Mouse (Mus musculus) cerebellum, postnatal 10 days (tissue): ENCODE measurements around the gene Ankib1.
A peak's percentile ranks its signal among the peaks of the same experiment; 100 is the strongest.
"Not testable (repeated sequence)": the region's sequence is repeated elsewhere in the genome, so short reads cannot be mapped to it uniquely, and the experiment has no call there.

Experiments
- DNase-seq, 2 experiments: peaks; one replicate each; pipeline ENCODE4 v3.0.0; 2021; ENCODE audit warnings: mixed read lengths in 2 of 2

The Ankib1 gene

GRCm38 (mm10) chr5:3802433-3803291, at the start of gene Ankib1, which contains the start of gene Krit1:
TSS of gene Ankib1 (minus strand) at chr5:3802925.
TSS of gene Krit1 (plus strand) at chr5:3803184.
- DNase-seq = peak; percentile 96 to 97

- DNase-seq = peak; percentile 31 to 36
These were observed 42.3 kb upstream of the Ankib1 start, which contains the start of gene Lrrd1 for GRCm38 (mm10) chr5:3845026-3845425. TSS of gene Lrrd1 (plus strand) at chr5:3845173.

DNA sequence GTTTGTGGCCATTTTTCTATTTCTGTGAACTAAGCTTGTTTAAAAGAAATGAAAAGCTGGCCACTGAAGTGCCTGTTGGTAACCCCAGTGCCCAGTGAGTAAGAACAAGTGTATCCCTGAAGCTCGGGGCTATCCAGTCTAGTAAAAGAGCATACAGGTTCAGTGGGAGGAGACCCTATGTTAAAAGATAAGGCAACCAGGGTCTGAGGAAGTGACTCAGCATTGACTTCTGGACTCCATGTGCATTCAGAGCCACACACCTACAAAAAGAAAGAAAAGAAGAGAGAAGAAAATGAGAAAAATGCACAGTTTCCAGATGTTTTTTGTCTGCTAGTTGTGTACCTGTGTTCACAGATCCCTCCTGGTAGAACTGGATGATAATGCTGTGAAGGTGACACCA, 31.4 kb upstream of the Ankib1 start:
- DNase-seq = no peak

- DNase-seq = no peak
These were observed 5.7 kb upstream of the Ankib1 start for GRCm38 (mm10) chr5:3808472-3808871.

GRCm38 (mm10) chr5:3803292-3804165, 804 bp upstream of the Ankib1 start:
- no peak for DNase-seq

DNA sequence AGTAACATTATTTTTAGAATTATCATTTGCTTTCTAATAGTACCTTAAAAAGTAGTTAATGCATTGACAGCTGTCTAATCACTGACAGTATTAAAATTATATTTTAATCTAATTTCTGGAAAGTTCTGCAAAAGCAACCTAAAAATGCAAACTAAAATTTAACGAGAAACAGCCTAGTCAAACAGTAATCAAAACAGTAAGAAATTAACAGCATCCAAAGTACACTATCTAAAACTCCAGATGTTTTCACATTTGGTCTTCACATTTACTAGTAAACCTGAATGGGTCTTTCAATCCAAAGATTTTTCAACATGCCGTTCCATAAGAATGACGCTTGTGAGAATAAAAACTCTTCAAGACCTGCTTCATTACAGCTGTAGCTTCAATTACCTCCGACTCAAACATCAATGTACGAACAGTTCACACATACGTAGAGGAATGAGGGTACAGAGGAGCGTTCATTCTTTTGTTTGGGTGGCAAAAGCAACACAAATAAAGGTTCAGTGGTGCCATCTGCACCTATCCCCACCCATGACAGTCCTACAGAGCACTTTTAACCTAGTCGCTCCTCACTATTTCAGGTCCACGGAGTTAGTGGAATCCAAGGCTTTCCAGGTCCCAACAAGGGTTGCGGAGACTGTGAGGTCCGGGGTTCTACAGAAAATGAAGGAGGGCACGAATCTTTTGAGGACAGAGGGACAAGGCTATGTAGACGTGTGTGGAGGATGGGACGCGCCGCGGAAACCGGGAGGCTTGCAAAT, 873 bp downstream of the Ankib1 start:
- no peak for DNase-seq

GRCm38 (mm10) chr5:3800881-3801280, 1.8 kb downstream of the Ankib1 start:
- DNase-seq = no peak

DNA sequence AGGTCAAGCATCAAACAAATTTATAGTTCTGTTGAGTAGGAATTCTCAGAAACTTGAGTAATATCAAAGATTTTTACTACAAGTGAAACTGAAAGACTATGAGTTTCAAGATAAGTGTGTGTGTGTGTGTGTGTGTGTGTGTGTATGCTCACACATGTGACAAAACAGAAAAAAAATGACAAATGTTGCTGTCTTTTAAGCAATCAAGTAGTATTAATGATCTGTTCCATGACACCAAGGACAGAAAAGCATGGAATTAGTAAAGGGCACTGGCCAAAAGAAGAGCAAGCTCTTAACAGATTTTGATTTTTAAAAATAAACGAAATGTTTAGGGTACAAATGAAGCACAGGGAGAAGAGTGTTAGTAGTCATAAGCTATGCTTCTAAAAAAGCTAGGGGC, 2.7 kb downstream of the Ankib1 start:
- no peak for DNase-seq

DNA sequence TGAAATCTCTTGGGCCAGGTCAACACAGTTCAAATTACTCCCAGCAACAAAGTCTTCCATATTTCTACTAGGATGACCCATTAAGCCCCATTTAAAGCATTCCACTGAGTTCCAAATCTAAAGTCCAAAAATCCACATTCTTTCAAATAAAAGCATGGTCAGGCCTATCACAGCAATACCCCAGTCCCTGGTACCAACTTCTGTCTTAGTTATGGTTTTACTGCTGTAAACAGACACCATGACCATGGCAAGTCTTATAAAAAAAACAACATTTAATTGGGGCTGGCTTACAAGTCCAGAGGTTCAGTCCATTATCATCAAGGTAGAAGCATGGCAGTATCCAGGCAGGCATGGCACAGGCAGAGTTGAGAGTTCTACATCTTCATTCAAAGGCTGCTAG, 4.1 kb downstream of the Ankib1 start:
- DNase-seq = not testable (repeated sequence)

GRCm38 (mm10) chr5:3797101-3797500, 5.6 kb downstream of the Ankib1 start:
- DNase-seq = not testable (repeated sequence)

DNA sequence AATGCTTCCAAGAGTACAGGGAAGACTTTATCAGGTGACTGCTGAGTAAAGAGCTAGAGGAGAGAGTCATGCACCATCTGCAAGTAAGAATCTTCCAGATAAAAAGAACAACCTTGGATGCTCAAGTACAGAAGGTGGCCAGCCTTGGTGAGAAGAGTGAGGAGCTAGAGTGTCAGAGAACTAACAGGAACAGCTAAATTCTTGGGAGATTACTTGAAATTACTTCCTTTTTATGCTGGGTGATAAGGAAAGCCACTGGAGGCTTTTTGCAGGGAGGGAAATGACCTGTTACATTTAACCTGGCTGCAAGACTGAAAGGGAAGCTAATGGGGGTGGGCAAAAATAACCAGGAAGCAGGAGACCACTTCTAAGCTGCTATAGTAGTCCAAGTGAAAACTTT, 11.7 kb downstream of the Ankib1 start:
- DNase-seq = no peak

- DNase-seq = peak in 1 of 2 experiments; percentile 5
These were observed 15.2 kb downstream of the Ankib1 start for GRCm38 (mm10) chr5:3787548-3787947.

DNA sequence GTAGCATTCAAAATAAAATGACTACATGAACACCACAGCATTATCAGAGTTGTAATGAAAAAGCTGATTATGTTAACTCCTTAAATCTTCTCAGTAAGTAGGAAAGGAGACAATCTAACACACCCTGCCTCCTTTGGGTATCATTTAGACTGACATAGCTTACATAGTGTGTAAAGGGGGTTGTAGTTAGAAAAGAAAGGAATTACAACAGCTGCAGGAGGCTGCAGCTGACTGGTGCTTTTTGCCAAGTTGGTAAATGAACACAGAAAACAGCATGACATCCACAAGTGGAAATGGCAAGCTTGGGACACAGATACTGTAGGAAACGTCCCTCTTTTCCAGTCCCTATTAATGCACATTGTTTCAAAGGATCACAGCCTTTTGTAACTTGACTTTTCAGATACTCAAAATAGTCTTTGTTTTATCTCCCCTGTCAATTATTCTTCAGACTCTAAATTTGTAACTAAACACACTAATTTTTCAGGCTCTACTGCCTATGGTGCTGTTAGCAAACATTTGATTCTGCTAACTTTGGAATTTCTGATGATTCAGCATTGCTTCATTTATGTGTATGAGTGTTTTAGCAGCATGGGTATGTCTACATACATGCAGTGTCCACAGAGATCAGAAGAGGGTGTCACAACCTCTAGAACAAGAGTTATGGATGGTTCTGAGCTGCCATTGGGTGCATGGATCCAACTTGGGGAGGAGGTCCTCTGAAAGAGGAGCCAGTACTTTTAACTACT, 17.8 kb downstream of the Ankib1 start:
- DNase-seq = no peak

DNA sequence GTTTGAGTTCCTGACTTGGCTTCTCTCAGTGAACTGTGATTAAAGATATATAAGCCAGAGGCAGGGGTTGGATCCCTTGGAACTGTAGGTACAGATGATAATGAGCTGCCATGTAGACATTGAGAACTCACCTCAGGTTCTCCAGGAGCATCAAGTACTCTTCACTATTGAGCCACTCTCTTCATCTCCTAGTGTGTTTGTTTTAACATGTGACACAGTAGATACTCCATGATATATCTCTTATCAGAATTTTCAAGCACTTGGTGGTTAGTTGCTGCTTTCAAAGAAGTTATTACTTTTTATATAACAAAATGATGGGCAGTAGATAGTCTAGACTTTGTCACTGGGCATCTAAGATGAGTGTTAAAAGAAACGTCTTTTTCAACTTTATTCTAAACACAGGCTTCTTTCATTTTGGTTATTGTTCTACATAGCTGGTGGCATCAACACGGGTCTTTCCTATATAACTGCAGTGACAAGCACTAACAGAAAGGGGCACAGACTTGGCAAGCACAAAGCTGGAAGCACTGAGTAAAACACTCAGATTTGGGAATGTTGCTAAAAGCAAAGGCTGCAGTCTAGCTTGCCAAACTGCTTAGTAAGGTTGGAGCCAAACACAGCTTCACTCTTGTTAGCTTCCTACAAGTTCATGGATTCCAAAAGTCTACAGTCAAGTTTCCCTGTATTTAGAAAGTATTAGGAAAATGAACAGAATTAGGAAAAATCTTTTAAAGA, 18.6 kb downstream of the Ankib1 start:
- peak in 1 of 2 experiments; percentile 3 for DNase-seq

DNA sequence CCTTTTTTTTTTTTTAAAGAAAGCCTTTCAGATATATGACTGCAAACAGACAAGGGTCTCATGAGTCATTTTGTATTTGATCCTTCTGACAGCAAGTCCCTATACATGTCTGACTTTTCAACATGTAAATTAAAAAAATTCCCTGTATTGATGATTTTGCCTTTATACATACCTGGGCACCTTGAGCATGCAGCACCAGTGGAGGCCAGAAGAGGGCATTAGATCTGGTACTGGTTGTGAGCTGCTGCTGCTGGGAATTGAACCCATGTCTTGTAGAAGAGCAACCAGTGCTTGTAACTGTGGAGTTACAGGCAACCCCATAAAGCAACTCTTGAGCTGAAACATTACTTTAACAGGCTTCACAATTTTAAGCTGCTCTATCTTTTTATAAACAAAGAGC, 20.1 kb downstream of the Ankib1 start:
- peak; percentile 9 to 13 for DNase-seq

DNA sequence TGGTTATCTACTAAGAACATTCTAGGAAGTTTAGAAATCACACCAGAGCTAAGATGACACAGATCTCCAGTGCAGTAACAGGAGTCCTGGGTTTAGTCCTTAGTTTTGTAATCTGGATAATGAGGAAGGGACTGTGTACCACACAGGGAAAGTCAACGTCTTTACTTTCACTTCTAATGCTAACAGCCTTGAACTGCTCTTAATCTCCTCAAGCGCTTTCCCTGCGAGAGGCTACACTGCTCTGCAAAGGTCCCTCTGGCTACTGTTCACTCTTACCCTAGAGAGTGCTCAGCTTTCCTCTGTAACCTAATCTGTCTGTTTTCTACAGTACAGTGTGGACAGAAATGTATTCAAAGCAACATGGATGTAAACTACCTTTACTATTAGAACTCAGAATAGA, 30.7 kb downstream of the Ankib1 start:
- DNase-seq = no peak

- peak in 1 of 2 experiments; percentile 7 for DNase-seq
These were observed 31.2 kb downstream of the Ankib1 start for GRCm38 (mm10) chr5:3771512-3771911.

DNA sequence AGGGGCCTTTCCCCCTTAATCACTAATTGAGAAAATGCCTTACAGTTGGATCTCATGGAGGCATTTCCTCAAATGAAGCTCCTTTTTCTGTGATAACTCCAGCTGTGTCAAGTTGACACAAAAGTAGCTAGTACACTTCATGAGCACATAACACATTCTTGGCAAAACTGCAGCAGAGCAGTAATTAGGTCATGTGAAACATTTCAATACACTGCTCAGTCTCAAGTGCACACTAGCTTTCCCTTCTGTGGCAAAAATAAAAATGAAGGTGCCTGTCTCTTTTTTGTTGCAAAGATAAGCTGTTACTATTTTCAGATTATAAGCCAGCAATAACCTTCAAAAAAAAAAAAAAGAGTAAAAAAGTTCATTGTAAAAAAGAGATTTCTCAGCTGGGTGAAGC, 52.2 kb downstream of the Ankib1 start:
- not testable (repeated sequence) for DNase-seq

DNA sequence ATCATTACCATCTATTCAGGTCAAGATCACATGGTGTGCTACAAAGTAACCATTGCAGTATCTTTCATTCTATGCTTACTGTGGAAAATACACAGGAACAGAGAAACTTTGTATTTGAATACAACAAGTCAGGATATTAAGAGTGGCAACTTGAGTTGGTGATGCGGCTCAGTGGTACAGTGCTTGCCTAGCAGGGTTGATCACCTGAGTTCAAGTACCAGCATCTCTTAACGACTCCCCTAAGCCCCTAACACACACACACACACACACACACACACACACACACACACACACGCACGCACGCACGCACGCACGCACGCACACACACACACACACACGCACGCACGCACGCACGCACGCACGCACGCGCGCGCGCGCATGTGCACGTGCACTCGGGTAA, 69.9 kb downstream of the Ankib1 start:
- peak; percentile 38 to 50 for DNase-seq

DNA sequence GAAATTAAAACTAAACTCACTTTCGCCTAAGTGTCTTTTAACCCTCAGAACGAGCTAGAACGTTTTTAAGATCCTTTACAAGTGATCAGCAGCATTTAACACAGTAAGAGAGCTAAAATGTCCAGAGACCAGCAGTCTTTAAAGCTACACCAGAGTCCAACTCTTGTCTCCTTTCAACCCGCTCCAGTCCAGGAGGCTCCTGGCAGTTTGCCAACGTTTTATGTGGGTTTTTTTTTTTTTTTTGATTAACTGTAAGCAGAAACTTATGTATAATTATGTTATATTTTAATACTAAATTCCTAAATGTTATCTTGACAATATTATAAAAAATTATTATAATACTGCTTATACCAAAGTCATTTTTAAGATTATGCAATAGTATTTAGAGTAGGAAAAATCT, 73.9 kb downstream of the Ankib1 start:
- peak; percentile 17 to 33 for DNase-seq

DNA sequence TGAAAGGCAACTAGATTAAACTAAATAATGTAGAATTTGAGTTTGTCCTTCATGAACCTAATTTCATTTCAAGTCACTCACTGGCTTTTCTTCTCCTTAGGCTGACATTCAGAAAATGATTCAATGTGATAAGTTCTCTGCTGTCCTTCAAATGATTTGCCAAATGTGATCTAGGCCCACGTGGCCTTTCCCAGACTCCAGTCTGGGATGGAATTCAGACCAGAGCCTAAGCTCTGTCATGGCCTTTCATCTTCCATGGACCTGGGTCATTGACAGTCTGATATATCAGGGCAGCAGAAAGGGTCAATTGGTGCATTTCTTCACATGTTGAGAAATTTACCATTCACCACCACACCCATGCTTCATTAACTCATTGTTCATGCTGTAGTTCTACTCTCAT, 77.2 kb downstream of the Ankib1 start:
- DNase-seq = no peak
